Mouse (Mus musculus): ENCODE data around the gene 9930111J21Rik2. TPM values are rescaled to one million over a fixed set of nuclear protein-coding genes. Genes with fewer than 3 reads are reported as not detected.
"Not testable (repeated sequence)": the region's sequence is repeated elsewhere in the genome, so short reads cannot be mapped to it uniquely, and the experiment has no call there.

The 9930111J21Rik2 gene
- total RNA-seq, 1 experiment from 2014 or later = 35.6 TPM

DNA sequence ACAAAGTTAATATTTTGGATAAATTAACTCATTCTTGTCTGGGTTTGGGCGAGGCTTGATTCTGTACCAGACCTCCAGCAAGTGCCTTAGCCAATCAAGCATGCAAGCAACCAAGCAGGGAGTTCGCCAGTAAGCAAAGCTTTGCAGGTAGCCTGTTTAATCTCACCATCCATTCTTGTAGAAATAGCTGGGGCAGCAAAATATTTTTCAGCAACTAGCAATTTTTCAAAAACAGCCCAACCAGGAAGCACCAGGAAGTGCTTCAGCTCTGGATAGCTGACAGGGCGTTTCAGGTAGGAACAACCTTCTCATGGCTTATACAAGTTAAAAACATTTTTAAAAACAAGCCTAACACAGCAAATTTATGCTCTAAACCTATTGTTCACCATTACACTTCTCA lies 30.8 kb upstream of the 9930111J21Rik2 start:
- ATAC-seq (replicated peaks in 1 of 2; ENCODE audit: insufficient read depth in 1 of 2, low FRiP score in 2 of 2, low TSS enrichment in 1 of 2, low read depth in 1 of 2, poor library complexity in 2 of 2, severe bottlenecking in 2 of 2) = no peak

- ATAC-seq (replicated peaks in 1 of 2; ENCODE audit: insufficient read depth in 1 of 2, low FRiP score in 2 of 2, low TSS enrichment in 1 of 2, low read depth in 1 of 2, poor library complexity in 2 of 2, severe bottlenecking in 2 of 2) = no peak
Observed at GRCm38 (mm10) chr11:49081356-49081755, 30.3 kb upstream of the 9930111J21Rik2 start.

DNA sequence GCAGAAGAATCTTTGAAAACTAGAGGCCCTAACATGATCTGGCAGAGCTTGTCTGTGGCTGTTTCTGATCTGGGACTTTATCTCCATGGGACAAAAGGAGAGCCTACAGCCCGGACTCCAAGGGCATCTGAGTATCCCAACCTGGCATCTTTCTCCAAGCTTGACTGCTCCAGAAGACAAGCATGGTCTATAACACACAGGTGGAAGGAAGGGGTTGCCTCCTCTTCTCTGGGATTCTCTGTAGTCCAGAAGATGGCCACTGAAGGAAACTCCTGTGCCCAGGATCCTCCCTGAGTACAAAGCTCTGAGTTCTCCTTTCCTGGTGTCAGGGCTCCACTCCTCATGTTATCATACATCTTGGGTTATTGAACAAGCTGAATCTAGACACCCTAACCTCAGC lies 29.6 kb upstream of the 9930111J21Rik2 start:
- ATAC-seq (replicated peaks in 1 of 2; ENCODE audit: insufficient read depth in 1 of 2, low FRiP score in 2 of 2, low TSS enrichment in 1 of 2, low read depth in 1 of 2, poor library complexity in 2 of 2, severe bottlenecking in 2 of 2) = no peak

- no peak for ATAC-seq (replicated peaks in 1 of 2; ENCODE audit: insufficient read depth in 1 of 2, low FRiP score in 2 of 2, low TSS enrichment in 1 of 2, low read depth in 1 of 2, poor library complexity in 2 of 2, severe bottlenecking in 2 of 2)
Observed at GRCm38 (mm10) chr11:49078719-49079118, 27.7 kb upstream of the 9930111J21Rik2 start.

DNA sequence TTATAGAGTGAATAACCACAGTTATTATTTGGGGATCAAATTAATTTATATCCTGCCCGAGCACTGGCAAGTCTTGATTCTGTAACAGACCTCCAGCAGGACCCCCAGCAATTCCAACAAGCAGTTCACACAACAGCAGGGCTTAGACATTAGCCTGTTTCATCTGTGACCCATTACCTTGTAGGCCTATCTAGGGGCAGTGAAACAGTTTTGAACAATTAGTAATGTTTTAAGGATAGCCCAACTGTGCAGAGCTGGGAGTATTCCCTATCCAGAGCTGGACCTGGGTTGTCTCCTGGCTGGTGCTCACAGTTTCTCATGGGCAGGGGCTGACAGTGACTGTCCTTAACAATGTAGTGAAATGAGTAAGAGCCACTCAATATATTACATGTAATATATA lies 26.0 kb upstream of the 9930111J21Rik2 start:
- ATAC-seq (replicated peaks in 1 of 2; ENCODE audit: insufficient read depth in 1 of 2, low FRiP score in 2 of 2, low TSS enrichment in 1 of 2, low read depth in 1 of 2, poor library complexity in 2 of 2, severe bottlenecking in 2 of 2) = no peak

DNA sequence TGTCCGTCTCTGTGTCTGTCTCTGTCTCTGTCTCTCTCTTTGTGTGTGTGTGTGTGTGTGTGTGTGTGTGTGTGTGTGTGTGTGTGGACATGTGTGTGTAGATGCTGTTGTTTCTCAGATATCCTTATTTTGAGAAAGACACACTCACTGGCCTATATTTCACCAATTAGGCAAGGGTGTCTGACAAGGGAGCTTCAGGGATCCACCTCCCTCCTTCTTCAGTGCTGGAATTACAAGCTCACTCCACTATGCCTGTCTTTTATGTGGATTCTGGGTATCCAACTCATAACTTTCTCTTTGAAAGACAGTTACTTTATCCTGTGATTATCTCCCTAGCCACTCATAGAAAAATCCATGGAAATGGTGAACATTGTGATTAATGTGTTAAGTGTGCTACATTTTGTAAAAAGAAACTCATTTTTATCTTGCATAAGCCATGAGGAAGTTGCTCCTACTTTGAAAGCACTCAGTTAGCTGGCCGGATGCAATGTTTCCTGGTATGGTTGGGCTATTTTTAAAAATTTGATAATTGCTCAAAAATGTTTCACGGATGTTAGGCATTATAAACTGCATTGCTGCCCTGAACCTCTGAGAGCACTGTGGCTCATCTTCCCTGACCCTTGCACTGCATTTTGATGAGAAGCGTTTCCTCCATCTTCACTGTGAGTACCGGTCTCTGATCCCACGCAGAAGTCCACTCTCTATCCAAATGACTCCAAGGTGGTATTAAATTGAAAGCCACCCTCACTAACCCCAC lies 25.1 kb upstream of the 9930111J21Rik2 start, which contains the start of gene Ifi47:
Ifi47 (plus strand) TSS at position 587 of the 757 bp plus-strand sequence.
- ATAC-seq (replicated peaks in 1 of 2; ENCODE audit: insufficient read depth in 1 of 2, low FRiP score in 2 of 2, low TSS enrichment in 1 of 2, low read depth in 1 of 2, poor library complexity in 2 of 2, severe bottlenecking in 2 of 2) = peak; percentile 89 to 91

DNA sequence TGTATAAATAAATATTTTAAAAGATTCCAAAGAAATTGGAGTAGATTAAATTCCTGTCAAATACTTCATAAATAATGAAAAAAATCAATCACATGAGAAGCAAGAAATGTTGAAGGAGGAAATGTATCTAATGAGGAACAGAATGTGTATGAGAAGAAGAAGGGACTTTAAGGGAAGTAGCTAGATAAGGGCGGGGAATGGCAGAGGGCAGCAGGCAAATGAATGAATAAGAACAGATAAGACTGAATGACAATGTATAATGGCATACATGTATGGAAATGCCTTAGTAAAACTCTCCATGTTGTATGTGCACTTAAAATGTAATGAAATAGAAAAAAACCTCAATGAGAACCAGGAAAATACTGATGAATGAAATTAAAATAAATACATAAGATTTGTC lies 17.3 kb upstream of the 9930111J21Rik2 start:
- ATAC-seq (replicated peaks in 1 of 2; ENCODE audit: insufficient read depth in 1 of 2, low FRiP score in 2 of 2, low TSS enrichment in 1 of 2, low read depth in 1 of 2, poor library complexity in 2 of 2, severe bottlenecking in 2 of 2) = no peak

DNA sequence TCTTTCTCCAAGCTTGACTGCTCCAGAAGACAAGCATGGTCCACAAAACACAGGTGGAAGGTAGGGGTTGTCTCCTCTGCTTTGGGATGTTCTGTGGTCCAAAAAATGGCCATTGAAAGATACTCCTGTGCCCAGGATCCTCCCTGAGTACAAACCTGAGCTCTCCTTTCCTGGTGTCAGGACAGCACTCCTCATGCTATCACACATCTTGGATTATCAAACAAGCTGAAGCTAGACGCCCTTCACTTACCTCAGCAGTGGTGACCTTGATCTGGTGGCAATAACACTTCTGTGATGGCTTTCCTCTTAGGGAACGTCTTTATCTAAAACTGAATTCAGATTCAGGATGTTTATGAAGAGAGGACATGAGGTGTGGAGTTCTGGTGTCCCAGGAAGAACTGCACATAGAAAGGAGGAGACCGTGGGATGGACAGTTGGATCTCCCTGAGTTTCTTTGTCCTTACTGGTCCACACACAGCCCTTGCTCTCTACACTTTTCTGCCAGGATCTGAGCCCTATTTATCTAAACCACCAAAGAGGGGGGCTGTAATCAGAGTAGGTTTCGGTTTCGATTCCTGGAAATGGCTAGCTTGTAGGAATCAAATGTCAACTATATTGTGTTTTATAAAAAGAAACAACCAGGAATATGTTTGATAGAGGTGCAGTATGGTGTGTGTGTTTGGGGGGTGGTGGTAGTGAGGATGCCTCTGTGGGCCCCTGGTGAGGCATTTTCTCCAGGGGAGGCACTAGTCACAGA lies 12.8 kb upstream of the 9930111J21Rik2 start, which contains the start of gene Tgtp2:
Tgtp2 (minus strand) TSS at position 494 of the 757 bp plus-strand sequence.
- ATAC-seq (replicated peaks in 1 of 2; ENCODE audit: insufficient read depth in 1 of 2, low FRiP score in 2 of 2, low TSS enrichment in 1 of 2, low read depth in 1 of 2, poor library complexity in 2 of 2, severe bottlenecking in 2 of 2) = peak; percentile 13 to 18; a peak in 1 of 4 replicates

DNA sequence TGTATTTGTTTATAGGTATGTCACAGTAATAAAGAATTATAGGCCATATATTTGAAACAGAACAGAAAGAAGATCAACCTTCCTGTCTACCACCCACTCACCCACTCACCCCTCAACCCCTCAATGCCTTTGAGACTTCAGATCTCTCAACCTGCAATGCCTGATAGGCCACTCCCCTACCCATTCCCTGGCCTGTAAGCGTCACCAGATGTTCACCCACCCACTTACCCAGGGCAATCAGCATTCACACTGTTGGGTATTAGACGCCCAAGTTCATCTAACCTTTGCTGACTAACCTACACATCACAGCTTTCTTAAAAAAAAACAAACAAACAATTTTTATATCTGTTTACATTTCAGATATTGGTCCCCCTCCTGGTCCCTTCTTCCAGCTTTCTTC lies 10.8 kb upstream of the 9930111J21Rik2 start:
- peak; percentile 52 to 58 for ATAC-seq (replicated peaks in 1 of 2; ENCODE audit: insufficient read depth in 1 of 2, low FRiP score in 2 of 2, low TSS enrichment in 1 of 2, low read depth in 1 of 2, poor library complexity in 2 of 2, severe bottlenecking in 2 of 2)

GRCm38 (mm10) chr11:49060061-49060460 lies 9.0 kb upstream of the 9930111J21Rik2 start:
- peak; percentile 57 to 75 for ATAC-seq (replicated peaks in 1 of 2; ENCODE audit: insufficient read depth in 1 of 2, low FRiP score in 2 of 2, low TSS enrichment in 1 of 2, low read depth in 1 of 2, poor library complexity in 2 of 2, severe bottlenecking in 2 of 2)

DNA sequence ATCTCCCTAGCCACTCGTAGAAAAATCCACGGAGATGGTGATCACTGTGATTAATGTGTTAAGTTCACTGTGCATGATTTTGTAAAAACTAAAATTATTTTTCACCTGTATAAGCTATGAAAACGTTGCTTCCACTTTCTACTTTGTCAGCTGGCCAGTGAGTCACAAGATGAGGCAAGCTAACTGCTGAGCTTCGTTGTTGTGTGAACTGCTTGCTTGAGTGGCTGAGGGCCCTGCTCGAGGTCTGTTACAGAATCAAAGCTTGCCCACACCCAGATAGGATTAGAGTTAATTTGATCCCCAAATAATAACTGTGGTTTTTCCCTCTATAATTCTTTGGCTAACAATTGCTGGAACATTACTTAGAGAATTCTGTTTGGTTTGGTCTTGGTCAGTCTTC lies 852 bp upstream of the 9930111J21Rik2 start:
- not testable (repeated sequence) for ATAC-seq (replicated peaks in 1 of 2; ENCODE audit: insufficient read depth in 1 of 2, low FRiP score in 2 of 2, low TSS enrichment in 1 of 2, low read depth in 1 of 2, poor library complexity in 2 of 2, severe bottlenecking in 2 of 2)

GRCm38 (mm10) chr11:49050064-49050463 lies 978 bp downstream of the 9930111J21Rik2 start:
- ATAC-seq (replicated peaks in 1 of 2; ENCODE audit: insufficient read depth in 1 of 2, low FRiP score in 2 of 2, low TSS enrichment in 1 of 2, low read depth in 1 of 2, poor library complexity in 2 of 2, severe bottlenecking in 2 of 2) = peak; percentile 86 to 88

DNA sequence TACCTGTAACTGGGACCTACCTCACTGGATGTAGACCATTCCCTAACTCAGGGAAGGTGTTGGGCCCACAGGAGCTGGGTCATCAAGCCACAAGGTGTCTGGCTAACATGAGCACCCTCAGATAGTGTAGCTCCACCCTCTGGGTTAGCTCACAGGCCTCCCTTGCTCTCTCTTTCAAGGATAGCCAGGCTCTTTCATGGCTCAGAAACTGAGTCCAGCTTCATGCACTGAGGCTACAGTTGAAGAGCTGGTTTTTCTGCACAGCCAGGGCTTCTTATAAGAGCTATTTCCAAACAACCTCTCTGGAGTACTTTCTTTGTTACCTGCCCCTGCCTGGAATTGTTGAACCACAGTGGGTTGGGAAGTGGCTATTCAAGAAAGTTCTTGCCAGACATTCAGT lies 39.0 kb downstream of the 9930111J21Rik2 start:
- not testable (repeated sequence) for ATAC-seq (replicated peaks in 1 of 2; ENCODE audit: insufficient read depth in 1 of 2, low FRiP score in 2 of 2, low TSS enrichment in 1 of 2, low read depth in 1 of 2, poor library complexity in 2 of 2, severe bottlenecking in 2 of 2)

DNA sequence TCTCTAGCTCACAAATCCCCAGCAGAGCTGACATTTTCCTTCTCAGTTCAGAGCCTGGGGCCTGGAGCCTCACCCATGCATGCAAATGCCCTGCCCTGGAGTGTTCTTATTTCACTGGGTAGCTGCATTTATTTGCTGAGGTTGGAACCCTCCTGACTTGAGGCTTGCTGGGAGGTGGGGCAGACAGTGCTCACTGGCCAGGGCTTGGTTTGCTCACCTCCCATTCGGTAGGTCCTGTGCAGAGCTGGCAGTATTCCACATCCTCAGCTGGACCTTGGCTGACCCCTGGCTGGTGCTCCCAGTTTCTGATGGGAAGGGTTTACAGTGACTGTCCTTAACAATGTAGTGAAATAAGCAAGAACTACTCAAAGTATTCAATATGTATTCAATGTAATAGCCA lies 44.3 kb downstream of the 9930111J21Rik2 start:
- not testable (repeated sequence) for ATAC-seq (replicated peaks in 1 of 2; ENCODE audit: insufficient read depth in 1 of 2, low FRiP score in 2 of 2, low TSS enrichment in 1 of 2, low read depth in 1 of 2, poor library complexity in 2 of 2, severe bottlenecking in 2 of 2)

DNA sequence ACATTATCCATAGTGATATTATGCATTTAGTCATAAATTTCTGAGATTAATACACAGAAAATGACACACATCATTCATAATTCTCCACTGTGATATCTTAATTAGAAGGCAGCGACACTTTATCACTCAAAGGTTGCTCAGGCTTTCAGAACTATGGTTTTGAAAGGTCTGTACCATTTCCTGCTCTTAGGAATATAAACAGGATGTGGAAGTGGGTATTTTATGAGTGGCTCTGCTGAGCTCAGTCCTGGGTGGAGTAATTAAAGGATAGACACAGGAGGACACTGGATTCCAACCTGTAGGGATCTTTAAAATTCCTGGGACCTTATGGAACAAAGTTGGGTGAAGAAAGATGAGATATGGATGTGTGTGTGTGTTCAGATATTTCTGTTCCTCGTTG lies 44.7 kb downstream of the 9930111J21Rik2 start:
- ATAC-seq (replicated peaks in 1 of 2; ENCODE audit: insufficient read depth in 1 of 2, low FRiP score in 2 of 2, low TSS enrichment in 1 of 2, low read depth in 1 of 2, poor library complexity in 2 of 2, severe bottlenecking in 2 of 2) = not testable (repeated sequence)

DNA sequence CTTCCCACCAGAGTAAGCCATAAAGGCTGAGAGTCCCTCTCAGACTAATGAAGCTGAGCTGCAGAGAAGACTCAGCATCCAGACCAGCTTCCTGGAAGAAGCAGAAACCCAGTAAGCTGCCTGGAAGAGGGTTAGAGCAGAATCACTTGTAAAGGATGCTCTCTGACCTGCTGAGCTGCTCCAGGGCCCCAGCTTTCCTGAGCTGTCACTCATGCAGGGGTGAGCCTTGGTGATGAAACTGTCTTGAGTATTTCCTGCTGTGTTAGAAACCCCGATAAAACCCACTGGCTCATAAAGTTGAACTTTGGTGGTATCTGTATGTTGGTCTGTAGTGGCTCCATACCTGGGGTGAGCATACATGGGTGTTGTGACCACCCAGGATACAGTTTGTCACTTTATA lies 50.6 kb downstream of the 9930111J21Rik2 start:
- peak in 1 of 2 experiments; percentile 36; a peak in 1 of 4 replicates for ATAC-seq (replicated peaks in 1 of 2; ENCODE audit: insufficient read depth in 1 of 2, low FRiP score in 2 of 2, low TSS enrichment in 1 of 2, low read depth in 1 of 2, poor library complexity in 2 of 2, severe bottlenecking in 2 of 2)

- peak; percentile 44 to 62 for ATAC-seq (replicated peaks in 1 of 2; ENCODE audit: insufficient read depth in 1 of 2, low FRiP score in 2 of 2, low TSS enrichment in 1 of 2, low read depth in 1 of 2, poor library complexity in 2 of 2, severe bottlenecking in 2 of 2)
Observed at GRCm38 (mm10) chr11:48994018-48994417, 57.0 kb downstream of the 9930111J21Rik2 start, which contains the start of gene Tgtp1. Gene Tgtp1, minus strand, starts transcription at chr11:48994172.

- ATAC-seq (replicated peaks in 1 of 2; ENCODE audit: insufficient read depth in 1 of 2, low FRiP score in 2 of 2, low TSS enrichment in 1 of 2, low read depth in 1 of 2, poor library complexity in 2 of 2, severe bottlenecking in 2 of 2) = not testable (repeated sequence)
Observed at GRCm38 (mm10) chr11:48993296-48993695, 57.7 kb downstream of the 9930111J21Rik2 start.

Data from hematopoietic stem cell, adult 5-6 weeks (primary cell).